Mouse (Mus musculus) lung, postnatal 0 days (tissue): Measurements from ENCODE around the gene Mettl1. TPM values are rescaled to one million over a fixed set of nuclear protein-coding genes. Genes with fewer than 3 reads are reported as not detected.
A peak's percentile ranks its signal among the peaks of the same experiment; 100 is the strongest.

ENCODE experiments used
- ATAC-seq: fragments of 200-750 bp; cut with Nextera tagmentation; 2 replicates; pipeline ENCODE4 v1.8.0; 2017; ENCODE audit warnings: moderate library complexity
- DNase-seq: peaks from one replicate; pipeline ENCODE4 v3.0.0-alpha.2; 2016; ENCODE audit warnings: low spot score
- H3K27ac ChIP-seq: fragments of 300-500 bp; sonication (generic); 2 replicates; pipeline ENCODE4 v1.5.1; 2014; ENCODE audit warnings: antibody characterized with exemption, mild to moderate bottlenecking, low read length, mixed read lengths
- H3K27me3 ChIP-seq: fragments of 300-500 bp; sonication (generic); replicated peaks from 2 replicates; pipeline ENCODE4 v1.6.1; 2014; ENCODE audit warnings: low read length, mixed read lengths; ENCODE audit not compliant: insufficient read depth
- H3K36me3 ChIP-seq: fragments of 300-500 bp; sonication (generic); 2 replicates; pipeline ENCODE4 v1.6.1; 2014; ENCODE audit warnings: low read length, mixed read lengths; ENCODE audit not compliant: insufficient read depth
- H3K4me1 ChIP-seq: fragments of 300-500 bp; sonication (generic); 2 replicates; pipeline ENCODE4 v1.6.1; 2014; ENCODE audit warnings: antibody characterized with exemption, low read depth, low read length, mixed read lengths; ENCODE audit not compliant: insufficient read depth
- H3K4me2 ChIP-seq: fragments of 300-500 bp; sonication (generic); replicated peaks from 2 replicates; pipeline ENCODE4 v1.6.1; 2014; ENCODE audit warnings: low read depth, mild to moderate bottlenecking, low read length, moderate library complexity, mixed read lengths
- H3K4me3 ChIP-seq: fragments of 300-500 bp; sonication (generic); 2 replicates; pipeline ENCODE4 v1.5.1; 2014; ENCODE audit warnings: low read depth, low read length
- H3K9ac ChIP-seq: fragments of 300-500 bp; sonication (generic); replicated peaks from 2 replicates; pipeline ENCODE4 v1.6.1; 2014; ENCODE audit warnings: low read depth, mild to moderate bottlenecking
- H3K9me3 ChIP-seq: fragments of 300-500 bp; sonication (generic); 2 replicates; pipeline ENCODE4 v1.6.1; 2016; ENCODE audit warnings: low read length, mixed read lengths
- CTCF ChIP-seq: IDR thresholded peaks from 2 replicates; pipeline ENCODE4 v1.5.1; 2016; ENCODE audit warnings: antibody characterized with exemption, mild to moderate bottlenecking
- EP300 ChIP-seq: IDR thresholded peaks from 2 replicates; pipeline ENCODE4 v1.6.1; 2016; ENCODE audit warnings: antibody characterized with exemption, mild to moderate bottlenecking, control low read depth
- WGBS: fragments of 180-500 bp; shearing (Covaris S2); extraction: QIAGEN DNeasy Blood & Tissue Kit; methylation state at CpG from one replicate; pipeline ENCODE4 v1.1.7; 2014; 5-methylcytosine and 5-hydroxymethylcytosine counted together
- polyA plus RNA-seq: library from polyadenylated mRNA; unstranded; fragments of >200 nt; fragmentation: Nextera tagmentation; extraction: Ambion mirVana; gene quantifications from 2 replicates; pipeline ENCODE4 v1.2.1, GENCODE M21; 2015

Gene Mettl1
- polyA plus RNA-seq, 1 experiment from 2014 or later = 13.6 TPM

DNA sequence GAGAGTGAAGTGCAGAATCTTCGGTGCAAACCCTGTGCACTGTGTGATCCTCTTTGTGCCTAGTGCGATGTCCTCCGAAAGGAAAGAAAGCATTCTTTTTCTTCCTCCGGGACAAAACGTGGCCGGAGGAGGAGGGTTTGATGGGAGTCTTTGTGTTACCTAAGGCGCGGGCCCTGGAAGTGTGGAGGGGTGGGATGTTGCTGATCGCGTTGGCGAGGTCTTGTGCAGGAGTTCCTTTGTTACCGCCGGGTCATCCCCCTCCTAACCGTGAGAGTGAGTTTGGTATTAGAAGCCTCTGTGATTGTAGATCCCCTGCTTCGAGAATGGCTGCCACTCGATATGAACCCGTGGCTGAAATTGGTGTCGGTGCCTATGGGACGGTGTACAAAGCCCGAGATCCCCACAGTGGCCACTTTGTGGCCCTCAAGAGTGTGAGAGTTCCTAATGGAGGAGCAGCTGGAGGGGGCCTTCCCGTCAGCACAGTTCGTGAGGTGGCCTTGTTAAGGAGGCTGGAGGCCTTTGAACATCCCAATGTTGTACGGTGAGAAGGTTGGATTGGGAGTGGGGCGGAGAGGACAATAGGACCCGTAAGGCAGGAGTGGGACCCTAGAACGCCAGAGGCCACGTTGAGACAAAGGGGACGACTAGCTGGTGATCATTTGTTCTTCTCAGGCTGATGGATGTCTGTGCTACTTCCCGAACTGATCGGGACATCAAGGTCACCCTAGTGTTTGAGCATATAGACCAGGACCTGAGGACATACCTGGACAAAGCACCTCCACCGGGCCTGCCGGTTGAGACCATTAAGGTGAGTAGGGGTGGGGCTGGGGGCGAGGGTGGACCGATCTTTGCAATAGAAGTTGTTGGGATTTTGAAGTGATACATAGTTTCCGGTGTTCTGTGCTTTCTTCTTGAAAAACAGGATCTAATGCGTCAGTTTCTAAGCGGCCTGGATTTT is 23.0 kb downstream of the Mettl1 start:
- 0 out of 2 replicates have a peak, but pooled peaks cover 7% of the 10 kb centered on the region for H3K27me3 ChIP-seq
- no peak for DNase-seq
- H3K9ac ChIP-seq = peak overlapping the region; percentile 82
- H3K4me1 ChIP-seq = peaks cover 3% of the 10 kb centered on the region; the same call in 1 of the 2 replicates
- ATAC-seq = no peak
- H3K4me2 ChIP-seq = peak overlapping the region; percentile 90
- H3K9me3 ChIP-seq = no peaks in the 10 kb centered on the region
- peak overlapping the region; percentile 77 for H3K27ac ChIP-seq
- peak overlapping the region; percentile 62 for H3K4me3 ChIP-seq
- peaks cover 20% of the 10 kb centered on the region for H3K36me3 ChIP-seq
- 7% methylated on average over 37 of the region's 37 CpGs for WGBS
- no peak for TF ChIP-seq CTCF
- TF ChIP-seq EP300 = no peak

DNA sequence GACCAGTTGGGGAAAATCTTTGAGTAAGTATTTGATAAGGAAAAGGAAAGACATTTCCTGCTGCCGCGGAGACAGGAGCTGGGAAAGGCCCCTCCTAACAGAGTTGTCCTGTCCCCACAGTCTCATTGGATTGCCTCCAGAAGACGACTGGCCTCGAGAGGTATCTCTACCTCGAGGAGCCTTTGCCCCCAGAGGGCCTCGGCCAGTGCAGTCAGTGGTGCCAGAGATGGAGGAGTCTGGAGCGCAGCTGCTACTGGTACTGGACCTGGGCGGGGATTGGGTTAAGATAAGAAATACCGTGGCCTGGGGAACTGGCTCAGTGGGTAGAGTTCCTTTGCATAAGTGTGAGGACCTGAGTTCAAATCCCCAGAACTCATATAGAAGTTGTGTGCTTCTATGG is 24.8 kb downstream of the Mettl1 start:
- 66% methylated on average over 9 of the region's 9 CpGs for WGBS

DNA sequence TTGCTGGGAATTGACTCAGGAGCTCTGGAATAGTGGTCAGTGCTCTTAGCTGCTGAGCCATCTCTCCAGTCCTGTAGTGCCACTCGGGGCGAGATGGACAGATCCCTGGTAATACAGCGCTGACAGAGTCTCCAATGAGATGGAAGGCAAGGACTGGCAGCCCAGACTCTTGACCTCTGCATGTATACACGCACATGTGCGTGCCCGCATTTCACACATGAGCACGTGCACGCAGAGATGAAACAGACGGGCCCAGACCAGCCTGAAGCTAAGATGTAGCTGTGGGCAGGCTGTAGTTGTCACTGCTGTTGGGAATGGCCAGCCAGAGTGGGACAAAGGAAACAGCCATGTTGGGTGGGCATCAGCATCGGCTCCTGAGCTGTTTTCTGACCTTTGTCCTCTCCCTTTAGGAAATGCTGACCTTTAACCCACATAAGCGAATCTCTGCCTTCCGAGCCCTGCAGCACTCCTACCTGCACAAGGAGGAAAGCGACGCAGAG is 25.4 kb downstream of the Mettl1 start:
- ATAC-seq (no peak), DNase-seq (no peak)
- H3K27me3 ChIP-seq = no peaks in the 10 kb centered on the region
- peaks cover 14% of the 10 kb centered on the region; the same call in 1 of the 2 replicates for H3K4me1 ChIP-seq
- no peak overlapping the region for H3K27ac ChIP-seq
- H3K4me3 ChIP-seq = no peak overlapping the region
- no peak overlapping the region for H3K9ac ChIP-seq
- no peak overlapping the region for H3K4me2 ChIP-seq
- peaks cover 20% of the 10 kb centered on the region for H3K36me3 ChIP-seq
- TF ChIP-seq CTCF = no peak
- no peak for TF ChIP-seq EP300
- no peaks in the 10 kb centered on the region for H3K9me3 ChIP-seq
- 91% methylated on average over 14 of the region's 14 CpGs for WGBS

More for the DNA sequence above, 24.8 kb downstream of the Mettl1 start:
- no peak for ATAC-seq
- peaks cover 20% of the 10 kb centered on the region for H3K36me3 ChIP-seq
- TF ChIP-seq CTCF = no peak
- no peak for TF ChIP-seq EP300
- H3K4me3 ChIP-seq = no peak overlapping the region
- H3K9me3 ChIP-seq = no peaks in the 10 kb centered on the region
- no peak for DNase-seq
- H3K9ac ChIP-seq = no peak overlapping the region
- no peak overlapping the region for H3K4me2 ChIP-seq
- H3K27ac ChIP-seq = no peak overlapping the region
- no peaks in the 10 kb centered on the region for H3K27me3 ChIP-seq
- H3K4me1 ChIP-seq = peaks cover 11% of the 10 kb centered on the region; the same call in 1 of the 2 replicates

DNA sequence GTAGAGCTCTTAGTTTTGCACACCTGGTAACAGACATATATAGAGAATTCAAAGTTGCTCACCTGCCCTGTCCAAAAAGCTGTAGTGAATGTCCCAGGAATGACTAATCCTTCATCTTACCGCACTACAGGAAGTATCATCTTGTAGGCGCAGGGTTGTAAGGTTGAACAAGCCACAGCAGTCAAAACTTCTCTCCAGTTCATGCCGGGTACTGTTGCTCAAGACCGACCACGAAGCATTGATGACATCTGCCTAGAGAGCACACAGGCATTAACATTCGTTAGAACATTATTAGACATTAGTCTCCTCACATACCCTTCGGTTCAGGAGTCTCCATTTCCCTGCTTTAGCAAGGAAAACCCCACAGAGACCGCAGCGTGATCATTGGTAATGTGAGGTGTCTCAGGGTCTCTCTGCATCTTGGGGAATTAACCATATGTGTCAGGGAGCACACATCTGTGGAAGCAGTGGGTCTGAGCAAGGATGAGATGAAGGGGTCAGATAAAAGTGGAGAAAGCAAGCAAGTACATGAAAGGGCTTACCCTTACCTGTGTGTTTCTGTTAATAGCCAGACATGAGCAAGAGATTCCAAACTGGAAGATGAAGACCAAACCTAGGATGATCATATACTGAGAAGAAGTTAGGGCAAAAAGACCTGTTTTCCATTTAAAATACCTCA is 27.3 kb downstream of the Mettl1 start:
- peaks cover 20% of the 10 kb centered on the region for H3K36me3 ChIP-seq
- H3K27ac ChIP-seq = no peak overlapping the region
- no peak overlapping the region for H3K4me2 ChIP-seq
- H3K9ac ChIP-seq = no peak overlapping the region
- TF ChIP-seq CTCF (no peak), EP300 (no peak)
- H3K9me3 ChIP-seq = no peaks in the 10 kb centered on the region
- H3K4me3 ChIP-seq = no peak overlapping the region
- WGBS = 64% methylated on average over 9 of the region's 9 CpGs
- DNase-seq (no peak), ATAC-seq (no peak)
- H3K27me3 ChIP-seq = no peaks in the 10 kb centered on the region
- H3K4me1 ChIP-seq = peaks cover 14% of the 10 kb centered on the region; the same call in 1 of the 2 replicates

DNA sequence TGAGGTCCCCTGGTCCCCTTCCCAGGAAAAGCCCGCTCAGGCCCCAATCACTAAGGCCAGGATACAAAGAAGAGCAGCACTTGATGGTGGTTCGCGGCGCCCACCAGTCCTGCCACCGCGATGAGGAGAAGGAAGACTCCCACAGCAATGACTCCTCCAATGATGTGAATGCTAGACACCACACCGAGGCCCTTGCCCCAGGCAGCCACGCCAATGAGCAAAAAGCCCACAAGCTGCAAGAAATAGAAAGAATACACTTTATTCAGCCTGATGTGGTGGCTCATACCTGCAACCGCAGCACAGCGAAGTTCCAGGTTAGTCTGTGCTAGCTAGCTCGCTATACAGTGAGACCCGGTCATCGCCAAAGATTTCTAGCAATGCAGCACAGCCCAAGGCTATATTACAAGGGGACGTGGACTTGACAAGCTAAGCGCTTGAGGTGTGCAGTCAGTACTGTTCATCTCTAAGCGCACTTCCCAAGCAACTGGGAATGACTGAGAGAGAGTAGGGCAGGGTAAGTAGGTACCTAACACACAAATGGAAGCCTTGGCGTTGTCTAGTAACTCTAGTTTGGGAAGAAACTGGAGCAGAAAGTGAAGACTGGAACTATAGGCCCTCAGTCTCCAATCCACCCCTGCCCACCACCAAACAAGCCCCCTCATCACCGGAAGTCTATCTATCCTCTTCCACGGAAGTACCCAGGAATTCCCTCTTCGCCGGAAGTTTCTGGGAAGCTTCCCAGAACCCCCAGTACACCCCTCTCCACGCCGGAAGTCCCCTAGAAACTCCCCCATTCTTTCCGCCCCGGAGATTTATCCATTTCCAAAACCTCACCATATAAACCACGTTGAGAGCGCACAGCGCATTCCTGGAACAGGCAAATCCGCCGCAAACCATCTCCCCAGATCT is 28.3 kb downstream of the Mettl1 start:
- no peak for DNase-seq
- peak; percentile 32 for ATAC-seq
- H3K36me3 ChIP-seq = peaks cover 20% of the 10 kb centered on the region

More for the DNA sequence above, 28.3 kb downstream of the Mettl1 start:
- peak overlapping the region; percentile 59 for H3K4me3 ChIP-seq
- H3K27ac ChIP-seq = peak overlapping the region; percentile 83
- WGBS = 7% methylated on average over 30 of the region's 30 CpGs
- H3K4me2 ChIP-seq = peak overlapping the region; percentile 77
- no peak for TF ChIP-seq CTCF
- no peak for TF ChIP-seq EP300
- no peaks in the 10 kb centered on the region for H3K27me3 ChIP-seq
- H3K9ac ChIP-seq = peak overlapping the region; percentile 60
- no peaks in the 10 kb centered on the region for H3K9me3 ChIP-seq
- H3K4me1 ChIP-seq = peaks cover 11% of the 10 kb centered on the region; the same call in 1 of the 2 replicates
